Mouse (Mus musculus): ENCODE results near the gene Diaph3. TPM values are rescaled to one million over a fixed set of nuclear protein-coding genes. Genes with fewer than 3 reads are reported as not detected.

Diaph3 gene
- polyA plus RNA-seq, 1 experiment from 2014 or later, result 9.6 TPM

- no peak overlapping the region for H3K4me2 ChIP-seq (ENCODE audit: low read depth, low read length)
- no peaks in the 10 kb centered on the region for H3K36me3 ChIP-seq (ENCODE audit: control insufficient read depth, insufficient read depth)
- no peak for ATAC-seq (replicated peaks; ENCODE audit: extremely low read depth, insufficient read depth, low FRiP score)
- H3K27me3 ChIP-seq (ENCODE audit: control insufficient read depth, insufficient read depth, low read length), result no peaks in the 10 kb centered on the region
- no peaks in the 10 kb centered on the region for H3K9me3 ChIP-seq (replicated peaks; ENCODE audit: control insufficient read depth, low read length)
- no peaks in the 10 kb centered on the region for H3K4me1 ChIP-seq (ENCODE audit: control insufficient read depth, insufficient read depth, low read length)
- WGBS, result 76% methylated on average over 7 of the region's 7 CpGs
- H3K4me3 ChIP-seq (ENCODE audit: low read length), result no peak overlapping the region
- no peak overlapping the region for H3K27ac ChIP-seq (ENCODE audit: low read length)
- H3K9ac ChIP-seq (ENCODE audit: low read length), result no peak overlapping the region
These were observed 494.4 kb downstream of the Diaph3 start for GRCm38 (mm10) chr14:86646499-86647120.

- H3K27ac ChIP-seq (ENCODE audit: low read length), result no peak overlapping the region
- H3K27me3 ChIP-seq (ENCODE audit: control insufficient read depth, insufficient read depth, low read length), result no peaks in the 10 kb centered on the region
- ATAC-seq (replicated peaks; ENCODE audit: extremely low read depth, insufficient read depth, low FRiP score), result no peak
- H3K4me2 ChIP-seq (ENCODE audit: low read depth, low read length), result no peak overlapping the region
- H3K9me3 ChIP-seq (replicated peaks; ENCODE audit: control insufficient read depth, low read length), result no peaks in the 10 kb centered on the region
- H3K36me3 ChIP-seq (ENCODE audit: control insufficient read depth, insufficient read depth), result no peaks in the 10 kb centered on the region
- H3K4me3 ChIP-seq (ENCODE audit: low read length), result no peak overlapping the region
- WGBS, result 82% methylated on average over 7 of the region's 7 CpGs
- no peaks in the 10 kb centered on the region for H3K4me1 ChIP-seq (ENCODE audit: control insufficient read depth, insufficient read depth, low read length)
- no peak overlapping the region for H3K9ac ChIP-seq (ENCODE audit: low read length)
These were observed 498.2 kb downstream of the Diaph3 start for GRCm38 (mm10) chr14:86642831-86643241.

- Histone ChIP-seq H3K4me2 (ENCODE audit: low read depth, low read length) (no peak overlapping the region), H3K9ac (ENCODE audit: low read length) (no peak overlapping the region), H3K27me3 (ENCODE audit: control insufficient read depth, insufficient read depth, low read length) (no peaks in the 10 kb centered on the region), H3K36me3 (ENCODE audit: control insufficient read depth, insufficient read depth) (no peaks in the 10 kb centered on the region), H3K4me1 (ENCODE audit: control insufficient read depth, insufficient read depth, low read length) (no peaks in the 10 kb centered on the region), H3K4me3 (ENCODE audit: low read length) (no peak overlapping the region), H3K9me3 (replicated peaks; ENCODE audit: control insufficient read depth, low read length) (no peaks in the 10 kb centered on the region), H3K27ac (ENCODE audit: low read length) (no peak overlapping the region)
- 95% methylated on average over 3 of the region's 3 CpGs for WGBS
- no peak for ATAC-seq (replicated peaks; ENCODE audit: extremely low read depth, insufficient read depth, low FRiP score)
These were observed 499.2 kb downstream of the Diaph3 start for GRCm38 (mm10) chr14:86641839-86642238.

GRCm38 (mm10) chr14:86640086-86640485 lies 500.9 kb downstream of the Diaph3 start:
- no peak overlapping the region for H3K9ac ChIP-seq (ENCODE audit: low read length)
- H3K4me2 ChIP-seq (ENCODE audit: low read depth, low read length), result no peak overlapping the region
- ATAC-seq (replicated peaks; ENCODE audit: extremely low read depth, insufficient read depth, low FRiP score), result no peak
- no peak overlapping the region for H3K4me3 ChIP-seq (ENCODE audit: low read length)
- H3K9me3 ChIP-seq (replicated peaks; ENCODE audit: control insufficient read depth, low read length), result no peaks in the 10 kb centered on the region
- H3K27me3 ChIP-seq (ENCODE audit: control insufficient read depth, insufficient read depth, low read length), result no peaks in the 10 kb centered on the region
- WGBS, result 68% methylated on average over 5 of the region's 5 CpGs
- H3K27ac ChIP-seq (ENCODE audit: low read length), result no peak overlapping the region
- H3K36me3 ChIP-seq (ENCODE audit: control insufficient read depth, insufficient read depth), result no peaks in the 10 kb centered on the region
- no peaks in the 10 kb centered on the region for H3K4me1 ChIP-seq (ENCODE audit: control insufficient read depth, insufficient read depth, low read length)

GRCm38 (mm10) chr14:86635594-86636140 lies 505.4 kb downstream of the Diaph3 start:
- Histone ChIP-seq H3K4me2 (ENCODE audit: low read depth, low read length) (no peak overlapping the region), H3K9ac (ENCODE audit: low read length) (no peak overlapping the region), H3K4me1 (ENCODE audit: control insufficient read depth, insufficient read depth, low read length) (no peaks in the 10 kb centered on the region), H3K9me3 (replicated peaks; ENCODE audit: control insufficient read depth, low read length) (no peaks in the 10 kb centered on the region), H3K4me3 (ENCODE audit: low read length) (no peak overlapping the region), H3K36me3 (ENCODE audit: control insufficient read depth, insufficient read depth) (no peaks in the 10 kb centered on the region), H3K27me3 (ENCODE audit: control insufficient read depth, insufficient read depth, low read length) (no peaks in the 10 kb centered on the region), H3K27ac (ENCODE audit: low read length) (no peak overlapping the region)
- no peak for ATAC-seq (replicated peaks; ENCODE audit: extremely low read depth, insufficient read depth, low FRiP score)
- 25% methylated on average over 6 of the region's 6 CpGs for WGBS

- Histone ChIP-seq H3K27me3 (ENCODE audit: control insufficient read depth, insufficient read depth, low read length) (no peaks in the 10 kb centered on the region), H3K9me3 (replicated peaks; ENCODE audit: control insufficient read depth, low read length) (no peaks in the 10 kb centered on the region), H3K27ac (ENCODE audit: low read length) (no peak overlapping the region), H3K9ac (ENCODE audit: low read length) (no peak overlapping the region), H3K4me1 (ENCODE audit: control insufficient read depth, insufficient read depth, low read length) (no peaks in the 10 kb centered on the region), H3K36me3 (ENCODE audit: control insufficient read depth, insufficient read depth) (no peaks in the 10 kb centered on the region), H3K4me3 (ENCODE audit: low read length) (no peak overlapping the region), H3K4me2 (ENCODE audit: low read depth, low read length) (no peak overlapping the region)
- no peak for ATAC-seq (replicated peaks; ENCODE audit: extremely low read depth, insufficient read depth, low FRiP score)
- WGBS, result 74% methylated on average over 2 of the region's 2 CpGs
These were observed 506.0 kb downstream of the Diaph3 start for GRCm38 (mm10) chr14:86635052-86635451.

- Histone ChIP-seq H3K4me2 (ENCODE audit: low read depth, low read length) (no peak overlapping the region), H3K36me3 (ENCODE audit: control insufficient read depth, insufficient read depth) (no peaks in the 10 kb centered on the region), H3K27me3 (ENCODE audit: control insufficient read depth, insufficient read depth, low read length) (no peaks in the 10 kb centered on the region), H3K4me3 (ENCODE audit: low read length) (no peak overlapping the region), H3K9ac (ENCODE audit: low read length) (no peak overlapping the region), H3K4me1 (ENCODE audit: control insufficient read depth, insufficient read depth, low read length) (no peaks in the 10 kb centered on the region), H3K9me3 (replicated peaks; ENCODE audit: control insufficient read depth, low read length) (no peaks in the 10 kb centered on the region), H3K27ac (ENCODE audit: low read length) (no peak overlapping the region)
- WGBS, result 61% methylated on average over 5 of the region's 5 CpGs
- ATAC-seq (replicated peaks; ENCODE audit: extremely low read depth, insufficient read depth, low FRiP score), result no peak
These were observed 507.2 kb downstream of the Diaph3 start for GRCm38 (mm10) chr14:86633799-86634198.

- H3K4me1 ChIP-seq (ENCODE audit: control insufficient read depth, insufficient read depth, low read length), result no peaks in the 10 kb centered on the region
- ATAC-seq (replicated peaks; ENCODE audit: extremely low read depth, insufficient read depth, low FRiP score), result no peak
- H3K4me3 ChIP-seq (ENCODE audit: low read length), result no peak overlapping the region
- H3K27ac ChIP-seq (ENCODE audit: low read length), result no peak overlapping the region
- no peak overlapping the region for H3K4me2 ChIP-seq (ENCODE audit: low read depth, low read length)
- H3K36me3 ChIP-seq (ENCODE audit: control insufficient read depth, insufficient read depth), result no peaks in the 10 kb centered on the region
- H3K27me3 ChIP-seq (ENCODE audit: control insufficient read depth, insufficient read depth, low read length), result no peaks in the 10 kb centered on the region
- 66% methylated on average over 5 of the region's 5 CpGs for WGBS
- no peak overlapping the region for H3K9ac ChIP-seq (ENCODE audit: low read length)
- H3K9me3 ChIP-seq (replicated peaks; ENCODE audit: control insufficient read depth, low read length), result no peaks in the 10 kb centered on the region
These were observed 516.1 kb downstream of the Diaph3 start for GRCm38 (mm10) chr14:86624816-86625425.

- Histone ChIP-seq H3K9me3 (replicated peaks; ENCODE audit: control insufficient read depth, low read length) (no peaks in the 10 kb centered on the region), H3K4me3 (ENCODE audit: low read length) (no peak overlapping the region), H3K27ac (ENCODE audit: low read length) (no peak overlapping the region), H3K9ac (ENCODE audit: low read length) (no peak overlapping the region), H3K27me3 (ENCODE audit: control insufficient read depth, insufficient read depth, low read length) (no peaks in the 10 kb centered on the region), H3K4me1 (ENCODE audit: control insufficient read depth, insufficient read depth, low read length) (no peaks in the 10 kb centered on the region), H3K36me3 (ENCODE audit: control insufficient read depth, insufficient read depth) (no peaks in the 10 kb centered on the region), H3K4me2 (ENCODE audit: low read depth, low read length) (no peak overlapping the region)
- ATAC-seq (replicated peaks; ENCODE audit: extremely low read depth, insufficient read depth, low FRiP score), result no peak
- 47% methylated on average over 5 of the region's 5 CpGs for WGBS
These were observed 521.4 kb downstream of the Diaph3 start for GRCm38 (mm10) chr14:86619637-86620036.

Measured in heart, embryonic 16.5 days (tissue).